Mouse (Mus musculus) embryo, embryonic 11 days (tissue): Measurements from ENCODE around the gene Ndufs2.

Experiments
- DNase-seq: peaks from one replicate; pipeline ENCODE4 v3.0.0-alpha.2; 2015

The Ndufs2 gene

DNA sequence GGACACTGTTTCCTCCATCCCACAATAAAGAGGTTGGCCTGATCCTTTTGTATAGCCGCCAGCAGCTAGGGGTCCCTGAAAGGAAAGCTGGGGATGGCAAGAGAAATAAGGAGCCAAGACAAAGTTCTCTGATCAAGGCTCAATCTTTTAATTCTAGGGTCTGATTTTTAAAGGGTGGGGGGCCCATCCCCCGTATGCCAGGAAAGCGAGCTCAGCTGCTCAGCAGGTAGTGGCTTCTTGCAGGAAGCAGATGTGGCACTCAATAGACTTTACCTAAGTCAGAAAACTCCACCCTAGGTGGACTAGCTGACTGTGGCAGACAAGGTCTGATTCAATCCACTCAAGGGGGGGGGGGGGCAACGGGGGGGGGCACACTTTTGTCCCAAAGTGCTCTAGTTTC lies 24.4 kb downstream of the Ndufs2 start:
- no peak for DNase-seq

DNA sequence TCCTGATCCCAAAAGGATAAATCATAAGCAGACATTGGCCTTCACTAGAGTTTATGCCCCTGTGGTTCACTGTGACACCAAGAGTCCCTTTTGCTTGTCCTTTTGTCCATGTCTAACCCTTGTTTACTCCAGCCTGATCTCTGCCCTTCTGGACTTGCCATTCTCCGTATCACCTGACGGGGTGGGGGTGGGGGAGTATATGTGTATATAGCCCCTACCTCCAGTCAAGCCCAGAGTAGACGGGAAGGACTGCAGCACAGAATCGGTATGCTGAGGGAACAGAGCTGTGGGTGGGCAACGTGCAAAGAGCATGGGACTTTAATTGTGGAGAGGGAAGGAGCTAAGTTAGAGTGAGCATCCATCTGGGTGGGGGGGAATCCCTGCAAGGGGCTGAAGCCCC lies 26.3 kb downstream of the Ndufs2 start, which contains the start of gene Apoa2:
TSS of gene Apoa2 (plus strand) at position 198 of the 400 bp plus-strand sequence.
- DNase-seq = no peak

DNA sequence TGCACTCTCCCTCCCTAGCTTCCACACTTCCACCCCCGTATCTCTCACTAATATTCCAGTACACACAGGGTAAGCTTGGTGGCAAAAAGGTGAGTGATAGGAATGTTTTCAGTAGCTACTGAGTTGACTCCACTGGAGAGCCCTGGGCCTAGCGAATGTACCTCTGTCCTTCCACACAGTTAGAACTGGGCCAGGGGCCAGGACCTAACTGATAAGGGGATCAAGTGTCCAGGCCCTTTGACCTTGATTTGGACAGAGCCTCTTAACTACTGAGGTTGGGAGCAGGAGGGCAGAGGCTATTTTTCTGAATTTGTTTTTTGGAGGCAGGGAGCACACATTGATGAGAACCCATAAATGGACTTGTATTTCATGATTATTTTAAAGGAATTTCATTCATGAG lies 27.4 kb downstream of the Ndufs2 start:
- no peak for DNase-seq

DNA sequence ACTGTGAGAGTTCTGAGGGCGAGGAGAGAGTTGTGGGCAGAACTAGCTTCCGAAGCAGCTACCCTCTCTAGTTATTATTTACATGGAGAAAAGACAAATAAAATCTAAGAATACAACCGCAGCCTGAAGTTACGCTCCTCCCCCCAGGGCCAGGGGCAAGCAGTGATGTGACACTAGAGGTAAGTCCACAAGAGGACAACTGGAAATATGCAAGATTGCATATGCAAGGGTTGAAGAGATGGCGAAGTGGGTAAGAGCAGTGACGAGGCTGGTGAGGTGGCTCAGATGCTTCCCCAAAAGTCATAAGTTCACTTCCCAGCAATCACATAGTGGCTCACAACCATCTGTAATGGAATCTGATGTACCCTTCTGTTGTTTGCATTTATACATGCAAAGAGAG lies 28.0 kb downstream of the Ndufs2 start:
- no peak for DNase-seq

DNA sequence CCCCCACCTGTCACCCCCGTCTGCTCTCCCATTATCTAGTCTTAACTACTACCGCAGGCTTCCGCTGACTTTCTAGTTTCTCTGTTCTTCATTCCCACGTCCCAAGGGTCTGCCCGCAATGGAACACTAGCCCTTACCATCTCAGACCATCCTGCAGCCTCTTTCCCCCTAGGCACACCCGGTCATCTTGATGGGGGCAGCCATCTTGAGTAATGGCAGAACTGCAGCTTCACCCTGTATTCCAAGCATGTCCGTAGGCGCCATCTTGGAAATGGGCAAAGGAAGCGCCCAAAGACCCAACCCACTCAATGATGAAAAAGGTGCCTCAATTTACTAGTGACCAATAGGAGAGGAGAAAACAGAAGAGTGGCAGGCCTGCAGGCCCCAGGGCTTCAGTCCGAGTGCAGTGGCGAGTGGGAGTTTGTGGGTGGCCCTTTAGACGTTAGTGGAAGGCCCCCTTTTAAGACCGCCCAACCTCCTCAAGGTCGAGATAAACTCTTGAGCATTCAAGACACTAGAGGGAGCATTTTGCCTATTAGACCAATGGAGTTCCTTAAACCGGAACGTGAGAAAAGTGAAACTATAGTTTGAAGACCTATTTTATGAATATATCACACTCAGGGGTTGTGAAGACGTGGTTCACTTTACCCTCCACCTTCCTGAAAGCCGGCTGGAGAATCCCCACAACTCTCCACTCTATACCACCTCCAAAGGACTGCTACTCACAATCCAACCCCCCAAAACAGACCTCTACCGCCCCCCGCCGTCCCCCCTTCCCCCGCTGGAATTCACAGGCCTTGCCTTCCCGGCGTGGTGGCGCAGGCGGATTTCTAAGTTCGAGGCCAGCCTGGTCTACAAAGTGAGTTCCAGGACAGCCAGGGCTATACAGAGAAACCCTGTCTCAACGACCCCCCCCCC lies 28.7 kb downstream of the Ndufs2 start, which contains the start of gene Tomm40l:
TSS of gene Tomm40l (minus strand) at position 277 of the 918 bp plus-strand sequence.
- peak; percentile 97 for DNase-seq

DNA sequence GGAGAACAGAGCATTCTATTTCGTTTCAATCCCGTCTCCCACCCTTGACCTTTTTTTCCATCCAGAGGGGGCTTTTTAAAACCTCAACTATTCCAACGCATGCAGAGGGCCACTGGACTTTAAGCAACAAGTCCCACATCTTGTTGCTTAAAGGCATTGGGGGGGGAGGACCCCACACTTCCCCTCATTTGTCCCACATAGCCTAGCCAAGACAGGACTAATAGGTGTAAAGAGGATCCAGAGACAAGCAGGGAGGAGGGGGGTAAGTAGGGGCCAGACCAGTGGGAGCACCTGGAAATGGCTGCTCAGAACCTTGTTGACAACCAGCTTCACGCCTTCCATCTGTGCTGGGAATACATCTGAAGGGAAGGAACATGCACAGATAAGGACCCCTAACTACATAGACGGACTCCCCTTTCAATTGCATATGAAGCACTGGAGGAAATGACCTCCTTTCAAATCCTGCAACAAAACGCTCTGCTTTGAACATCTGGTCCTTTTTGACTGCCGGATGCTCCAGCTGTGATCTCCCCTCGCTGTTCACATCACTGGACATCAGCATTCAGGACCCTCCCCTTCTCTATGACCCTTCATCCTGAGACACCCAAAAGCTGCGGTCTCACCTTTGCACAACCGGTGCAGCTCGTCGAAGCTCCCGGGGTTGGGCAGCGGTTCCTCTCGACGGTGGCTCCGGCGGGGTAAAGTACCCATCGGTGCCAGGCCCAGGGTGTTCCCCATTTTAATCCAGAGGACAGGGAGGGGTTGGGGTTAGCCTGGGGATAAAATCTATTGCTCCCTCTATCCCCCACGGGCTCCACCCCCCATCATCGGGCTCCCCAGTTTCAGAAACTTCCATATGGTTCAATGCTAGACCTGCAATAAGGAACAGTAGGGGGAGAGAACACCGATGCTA lies 29.7 kb downstream of the Ndufs2 start:
- DNase-seq = peak; percentile 33

DNA sequence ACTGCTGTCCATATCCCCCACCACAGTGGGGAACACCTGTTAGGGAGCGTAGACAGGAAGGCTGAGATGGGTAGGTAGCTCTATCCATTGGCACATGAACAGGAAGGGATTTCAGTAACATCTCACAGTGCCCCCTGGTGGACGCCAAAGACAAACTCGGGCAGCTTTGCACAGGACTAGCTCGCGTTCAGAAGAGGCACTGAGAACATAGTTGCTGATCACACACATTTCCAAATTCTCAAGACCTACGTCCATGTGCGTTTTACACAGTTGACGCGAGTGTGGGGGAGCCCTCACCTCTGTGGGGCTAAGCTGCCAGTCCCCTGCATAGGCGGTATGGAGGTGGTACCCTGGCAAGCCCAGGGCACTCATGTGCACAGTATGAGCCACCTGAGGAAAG lies 30.3 kb downstream of the Ndufs2 start:
- peak; percentile 89 for DNase-seq

DNA sequence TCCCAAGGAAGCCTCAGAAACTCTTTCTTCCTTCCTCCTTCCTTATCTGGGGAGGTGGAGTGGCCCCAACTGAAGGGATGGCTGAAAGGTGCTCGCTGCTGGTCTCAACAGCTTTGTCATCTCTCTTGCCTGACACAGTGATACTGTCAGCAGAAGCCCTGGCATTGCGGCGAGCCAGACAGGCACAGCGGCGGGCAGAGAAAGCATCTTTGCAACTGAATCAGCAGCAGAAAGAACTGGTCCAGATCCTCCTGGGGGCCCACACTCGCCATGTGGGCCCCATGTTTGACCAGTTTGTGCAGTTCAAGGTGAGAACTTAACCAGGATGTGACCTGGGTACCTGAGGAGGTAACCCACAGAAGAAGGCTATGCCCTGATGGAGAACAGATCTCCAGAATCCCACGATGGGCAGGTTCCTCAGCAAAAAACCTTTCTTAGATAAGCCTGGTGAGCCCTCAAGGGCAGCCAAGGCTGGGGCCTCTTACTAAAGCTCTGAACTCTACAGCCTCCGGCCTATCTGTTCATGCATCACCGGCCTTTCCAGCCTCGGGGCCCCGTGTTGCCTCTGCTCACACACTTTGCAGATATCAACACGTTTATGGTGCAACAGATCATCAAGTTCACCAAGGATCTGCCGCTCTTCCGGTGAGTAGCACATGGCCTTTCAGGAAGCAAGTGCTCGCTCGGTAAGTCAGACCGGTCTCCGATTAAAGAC lies 34.8 kb downstream of the Ndufs2 start:
- no peak for DNase-seq

DNA sequence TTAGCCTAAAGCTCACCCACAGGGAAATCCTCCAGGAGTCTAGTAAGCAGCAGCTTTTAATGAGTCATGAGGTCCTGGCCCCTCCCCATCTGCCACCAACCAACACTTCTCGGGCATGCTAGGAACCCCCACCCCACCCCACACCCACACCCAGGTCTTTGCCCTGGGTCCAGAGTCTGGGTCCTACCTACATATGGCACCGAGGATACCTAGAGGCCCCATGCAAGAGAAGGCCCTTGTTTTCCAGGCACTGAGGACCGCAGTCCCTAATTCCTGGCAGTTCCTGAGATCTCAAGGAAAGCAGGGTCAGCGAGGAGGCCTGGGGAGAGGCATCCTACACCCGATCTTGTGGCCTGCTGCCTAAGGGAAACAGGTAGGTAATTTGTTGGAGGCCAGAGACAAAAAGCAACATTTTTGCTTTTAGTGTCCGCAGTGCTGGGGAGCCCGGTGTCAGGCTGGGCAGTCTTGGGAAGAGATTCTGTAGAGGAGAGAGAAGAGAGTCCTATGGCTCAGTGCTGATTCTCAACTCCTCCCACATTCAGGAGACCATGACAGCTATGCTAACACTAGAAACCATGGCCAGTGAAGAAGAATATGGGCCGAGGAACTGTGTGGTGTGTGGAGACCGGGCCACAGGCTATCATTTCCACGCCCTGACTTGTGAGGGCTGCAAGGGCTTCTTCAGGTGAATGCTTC lies 37.2 kb downstream of the Ndufs2 start, which contains the start of gene Nr1i3:
TSS of gene Nr1i3 (plus strand) at position 170 of the 696 bp plus-strand sequence.
- no peak for DNase-seq

DNA sequence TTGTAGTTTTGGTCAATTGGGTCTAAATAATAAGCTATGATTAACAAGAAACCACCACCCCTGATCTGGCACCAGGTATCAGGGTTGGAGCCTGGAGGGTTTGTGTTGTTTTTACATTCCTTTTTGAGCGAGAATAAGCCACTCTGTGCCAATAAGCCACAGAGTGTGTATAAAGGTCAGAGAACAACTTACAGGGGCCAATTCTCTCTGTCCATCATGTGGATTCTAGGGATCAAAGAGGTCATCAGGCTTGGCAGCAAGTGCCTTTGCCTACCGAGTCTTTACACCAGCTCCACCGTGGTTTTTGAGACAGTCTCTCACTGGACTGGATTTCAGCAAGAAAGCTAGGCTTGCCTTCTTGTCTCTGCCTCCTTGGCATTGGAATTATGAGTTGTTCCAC lies 38.3 kb downstream of the Ndufs2 start:
- DNase-seq = no peak

DNA sequence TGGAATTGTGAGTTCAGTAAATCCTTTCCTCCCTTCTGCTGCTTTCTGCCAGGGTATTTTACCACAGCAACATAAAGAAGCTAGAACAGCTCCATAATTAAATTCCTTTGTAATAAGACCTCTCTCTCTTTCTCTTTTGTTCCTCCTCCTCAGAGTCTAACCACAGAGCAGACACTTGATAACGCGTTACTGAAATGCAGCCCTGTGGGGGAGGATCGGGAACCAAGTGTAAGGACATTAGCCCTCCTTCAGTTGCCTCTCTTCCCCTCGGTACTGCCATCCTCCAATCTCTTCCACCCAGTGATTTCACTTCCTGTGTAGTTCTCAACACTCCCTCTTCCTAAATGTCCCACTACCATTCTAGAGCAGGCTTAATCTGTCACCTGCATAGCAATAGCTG lies 41.8 kb downstream of the Ndufs2 start:
- no peak for DNase-seq

DNA sequence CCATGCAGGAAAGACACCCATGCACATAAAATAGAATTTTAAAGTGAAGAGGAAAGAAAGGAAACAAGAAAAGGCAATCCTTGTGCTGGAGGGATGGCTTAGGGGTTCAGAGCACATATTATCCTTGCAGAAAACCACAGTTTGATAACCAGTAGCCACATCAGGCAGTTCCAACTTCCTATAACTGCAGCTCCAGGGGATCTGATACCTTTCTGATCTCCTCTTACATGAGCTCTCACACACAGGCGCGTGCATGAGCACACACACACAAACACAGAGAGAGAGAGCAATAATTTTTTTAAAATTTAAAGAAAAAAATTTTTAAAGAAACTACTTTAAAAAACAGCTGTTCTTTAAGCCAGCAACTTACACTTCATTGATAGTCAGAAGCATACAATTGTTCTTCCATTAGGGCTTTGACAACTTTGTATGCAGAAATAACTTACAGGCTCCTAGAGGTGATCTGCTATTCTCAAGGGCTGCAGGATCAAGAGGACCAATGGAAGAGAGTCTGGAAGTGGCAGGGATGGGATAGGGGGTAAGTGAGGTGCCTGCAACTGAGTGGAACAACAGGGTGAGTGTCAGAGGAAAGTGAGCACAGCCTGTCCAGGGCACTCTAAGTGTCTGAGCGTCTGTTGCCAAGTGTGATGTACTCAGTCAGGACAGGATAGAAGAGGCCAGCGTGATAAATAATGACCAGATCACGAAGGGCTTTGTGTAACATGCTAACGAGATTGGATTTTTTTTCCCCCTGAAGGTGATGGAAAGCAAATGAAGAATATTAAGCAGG lies 45.3 kb downstream of the Ndufs2 start:
- no peak for DNase-seq

DNA sequence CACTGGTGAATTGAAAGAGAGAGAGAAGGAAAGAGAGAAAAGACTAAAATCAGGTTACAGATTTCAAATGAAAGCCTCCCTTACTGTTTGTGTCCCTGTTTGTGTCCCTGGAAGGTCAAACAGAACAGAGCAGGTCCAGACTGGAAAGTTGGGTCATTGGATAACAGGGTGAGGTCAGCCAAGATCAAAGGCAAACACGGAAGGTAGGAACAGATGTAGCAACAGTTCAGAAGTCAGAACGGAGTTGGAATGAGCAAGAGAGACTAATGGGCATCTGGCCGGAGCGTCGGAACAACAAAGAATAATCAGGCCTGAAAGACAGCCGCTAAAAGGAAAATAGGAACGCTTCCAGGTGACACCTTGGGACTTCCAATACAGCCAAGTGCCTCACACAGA lies 46.9 kb downstream of the Ndufs2 start:
- no peak for DNase-seq

DNA sequence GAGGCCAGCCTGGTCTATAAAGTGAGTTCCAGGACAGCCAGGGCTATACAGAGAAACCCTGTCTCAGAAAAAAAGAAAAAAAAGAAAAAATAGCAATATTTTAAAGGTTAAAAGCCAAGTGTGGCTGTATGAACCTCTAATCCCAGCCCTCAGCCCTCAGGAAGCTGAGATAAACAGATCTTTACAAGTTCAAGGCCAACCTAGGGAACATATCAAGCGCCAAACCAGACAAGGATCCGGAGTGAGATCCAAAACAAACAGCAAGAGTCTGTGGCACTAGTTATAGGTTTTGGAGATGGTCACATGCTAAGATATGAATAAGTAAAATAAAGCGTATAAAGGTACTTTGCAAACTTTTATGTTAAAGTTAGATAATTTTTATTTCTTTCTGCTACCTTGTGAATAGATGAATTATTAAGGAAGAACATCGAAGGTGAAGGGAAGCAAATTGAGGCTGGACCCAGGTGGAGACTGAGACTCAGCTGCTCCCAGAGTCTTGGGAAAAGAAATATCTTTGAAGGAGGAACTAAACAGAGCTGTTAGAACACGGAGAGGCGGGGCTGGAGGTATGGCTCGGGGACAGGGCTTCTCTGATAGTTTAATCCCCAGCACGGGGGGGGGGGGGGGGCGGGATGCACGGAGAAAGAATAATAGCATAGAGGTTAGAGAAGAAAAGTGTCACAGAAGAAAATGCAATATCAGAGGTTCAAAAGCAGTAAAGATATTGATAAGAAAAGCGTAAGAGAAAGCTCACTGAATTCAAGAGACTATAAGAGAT lies 47.5 kb downstream of the Ndufs2 start:
- no peak for DNase-seq

DNA sequence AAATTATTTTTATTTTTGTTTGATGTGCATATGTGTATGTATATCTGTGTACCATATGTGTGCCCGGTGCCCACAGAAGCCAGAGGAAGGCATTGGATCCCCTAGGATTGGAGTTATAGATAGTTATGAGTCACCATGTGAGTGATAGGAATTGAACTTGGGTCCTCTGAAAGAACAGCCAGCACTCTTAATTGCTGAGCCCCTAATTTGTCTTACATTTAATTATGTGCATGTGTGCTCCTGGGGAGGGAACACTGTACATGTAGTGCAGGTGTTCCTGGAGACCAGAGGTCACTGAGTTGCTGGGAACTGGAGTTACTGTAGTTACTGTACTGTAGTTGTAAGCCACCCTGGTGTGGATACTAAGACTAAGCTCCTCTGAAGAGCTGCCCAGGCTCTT lies 50.4 kb downstream of the Ndufs2 start:
- DNase-seq = no peak

DNA sequence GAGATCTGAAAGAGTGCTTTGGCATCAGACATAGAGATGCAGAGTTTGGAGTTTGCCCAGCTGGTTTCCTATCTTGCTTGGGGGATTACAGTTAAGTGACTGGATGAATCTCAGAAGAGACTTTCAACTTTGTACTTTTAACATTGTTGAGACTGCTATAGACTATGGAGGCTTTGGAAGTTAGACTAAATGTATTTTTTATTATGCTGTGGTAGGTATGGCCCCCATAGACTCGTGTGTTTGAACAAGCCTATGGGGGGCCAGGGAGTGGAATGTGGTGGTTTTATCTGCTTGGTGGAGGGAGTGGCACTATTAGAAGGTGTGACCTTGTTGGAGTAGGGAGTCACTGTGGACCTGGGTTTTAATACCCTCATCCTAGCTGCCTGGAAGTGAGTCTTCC lies 51.7 kb downstream of the Ndufs2 start:
- no peak for DNase-seq

DNA sequence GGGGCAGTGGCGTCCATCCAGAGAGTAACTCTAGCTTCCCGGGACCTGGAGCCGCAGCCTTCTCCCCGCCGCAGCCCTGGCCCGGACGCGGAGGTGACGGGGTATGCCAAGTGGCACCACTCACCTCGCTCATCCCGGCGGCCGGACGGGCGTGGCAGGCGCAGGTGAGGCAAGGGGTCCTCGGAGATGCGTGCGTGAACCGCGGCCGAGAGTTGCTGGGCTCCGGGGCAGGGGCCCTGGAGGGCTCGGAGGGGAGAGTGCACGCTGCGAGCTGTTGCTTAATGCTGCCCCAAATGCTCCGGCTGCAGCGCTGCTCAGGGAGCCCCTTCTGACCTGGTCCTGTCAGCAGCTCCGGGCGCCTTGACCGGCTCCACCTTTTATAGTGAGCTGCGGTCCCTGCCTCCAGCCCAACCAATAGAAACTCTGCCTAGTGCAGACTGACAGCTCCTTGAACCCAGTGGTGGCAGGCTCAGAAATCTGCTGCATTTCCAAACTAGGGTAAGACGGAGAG lies 55.2 kb downstream of the Ndufs2 start, which contains the start of gene Pcp4l1:
TSS of gene Pcp4l1 (minus strand) at position 382 of the 511 bp plus-strand sequence.
- DNase-seq = peak; percentile 80

DNA sequence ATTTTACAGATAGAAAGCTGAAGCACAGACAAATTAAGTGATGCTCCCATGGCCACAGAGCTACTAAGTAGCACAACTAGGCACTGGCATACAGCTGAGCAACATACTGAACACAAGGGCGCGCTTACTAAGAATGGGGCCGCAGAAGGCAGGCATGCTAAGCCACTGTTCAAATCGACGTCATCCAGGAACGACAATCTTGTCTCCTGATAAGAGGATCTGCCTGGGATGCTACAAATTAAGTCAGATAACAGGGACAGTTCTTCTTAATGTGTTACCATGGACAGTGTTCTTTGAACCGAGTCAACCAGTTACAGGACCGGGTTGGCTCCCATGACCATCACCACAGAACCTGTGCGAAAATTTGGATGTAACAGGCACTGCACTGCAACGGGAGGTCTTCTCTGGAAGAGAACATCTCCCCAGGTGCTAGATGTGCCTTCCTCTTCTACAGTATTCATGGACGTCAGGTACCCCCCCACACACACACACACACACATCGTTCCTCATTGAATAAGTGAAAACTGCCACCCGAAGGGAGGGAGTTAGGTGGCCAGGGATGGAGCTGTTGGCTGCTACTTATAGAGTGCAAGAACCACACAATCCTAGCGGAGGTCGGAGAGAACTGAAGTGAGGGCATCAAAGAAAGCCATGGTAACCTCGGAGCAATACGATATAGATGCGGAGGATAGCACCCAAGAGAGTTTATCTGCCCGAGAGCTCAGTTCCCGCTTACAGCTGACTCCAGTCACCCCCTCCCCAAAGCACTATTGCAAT lies 56.0 kb downstream of the Ndufs2 start:
- peak; percentile 41 for DNase-seq
